Mouse (Mus musculus): ENCODE results near the gene Tarsl2.

- TF ChIP-seq CTCF (IDR thresholded peaks at IDR 0.05; ENCODE audit: borderline replicate concordance, control insufficient read depth, extremely low read depth, insufficient read depth, low read length, poor library complexity) = no peak
- TF ChIP-seq POLR2A (IDR thresholded peaks at IDR 0.05; ENCODE audit: control insufficient read depth, extremely low read depth, insufficient read depth, low read length, poor library complexity) = no peak
These were observed 92.8 kb downstream of the Tarsl2 start for GRCm38 (mm10) chr7:65737286-65738040.

All from thymus, adult 2 months (tissue).